Mouse (Mus musculus): ENCODE measurements around the gene Mapkapk5. TPM values are rescaled to one million over a fixed set of nuclear protein-coding genes. Genes with fewer than 3 reads are reported as not detected.
"Not testable (repeated sequence)": the region's sequence is repeated elsewhere in the genome, so short reads cannot be mapped to it uniquely, and the experiment has no call there.

Mapkapk5 gene
- total RNA-seq, 2 experiments from 2014 or later: 55.7 to 61.0 TPM

DNA sequence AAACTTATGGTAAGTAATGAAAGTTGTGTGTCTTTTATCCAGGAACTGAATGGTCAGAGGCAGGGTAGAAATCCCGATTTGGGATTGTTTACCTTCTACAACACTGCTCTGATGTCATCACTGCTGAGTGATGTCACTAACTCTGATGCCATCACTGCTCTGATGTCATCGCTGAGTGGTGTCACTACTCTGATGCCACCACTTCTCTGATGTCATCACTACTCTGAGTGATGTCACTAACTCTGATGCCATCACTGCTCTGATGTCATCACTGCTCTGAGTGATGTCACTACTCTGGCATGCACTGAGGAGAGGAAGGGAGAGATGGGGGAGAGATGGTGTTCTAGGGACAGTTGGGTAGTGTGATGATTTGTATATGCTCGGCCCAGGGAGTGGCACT lies 16.7 kb upstream of the Mapkapk5 start:
- no peak for DNase-seq

- no peak for DNase-seq
These were observed 3.5 kb upstream of the Mapkapk5 start for GRCm38 (mm10) chr5:121549196-121549595.

DNA sequence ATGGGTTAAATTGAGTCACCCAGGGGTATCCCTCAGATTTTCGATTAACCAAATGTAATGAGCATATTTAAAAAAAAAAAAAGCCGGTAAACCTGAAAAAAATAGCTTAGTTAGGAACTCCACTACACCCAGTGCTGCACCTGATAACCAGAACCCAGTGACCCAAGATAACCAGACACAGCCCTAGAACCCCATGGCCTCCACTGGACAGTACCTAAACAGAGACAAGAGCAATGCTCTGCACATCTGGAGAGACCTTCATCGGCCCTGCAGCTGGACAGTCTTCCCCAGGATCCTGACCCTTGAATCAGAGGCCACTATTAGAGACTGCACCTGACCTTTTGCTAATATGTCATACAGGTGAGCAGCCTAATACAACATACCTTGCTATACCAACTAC lies 1.4 kb upstream of the Mapkapk5 start:
- DNase-seq: no peak

- peak; percentile 73 for DNase-seq
These were observed 808 bp upstream of the Mapkapk5 start for GRCm38 (mm10) chr5:121546530-121546895.

GRCm38 (mm10) chr5:121544910-121545792 lies 554 bp downstream of the Mapkapk5 start, which contains the start of the genes Adam1a and Gm42878:
Gene Adam1a, minus strand, starts transcription at chr5:121545482.
Gene Gm42878, minus strand, starts transcription at chr5:121545482.
- DNase-seq: peak; percentile 53

DNA sequence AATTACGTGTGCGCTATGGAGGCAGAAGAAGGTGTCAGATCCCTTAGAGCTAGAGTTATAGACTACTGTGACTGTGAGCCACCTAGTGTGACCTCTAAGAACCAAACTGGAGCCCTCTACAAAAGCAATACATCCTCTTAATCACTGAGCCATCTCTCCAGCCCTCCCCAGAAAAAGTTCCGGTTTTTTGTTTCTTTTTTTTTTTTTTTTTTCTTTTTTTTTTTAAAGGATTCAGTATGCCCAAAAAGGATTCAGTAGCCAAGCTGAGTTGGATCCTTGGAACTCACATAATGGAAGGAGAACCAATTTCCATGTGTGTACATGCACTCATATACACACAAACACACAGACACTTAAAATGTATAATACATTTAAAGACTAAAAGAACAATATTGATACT lies 2.3 kb downstream of the Mapkapk5 start:
- no peak for DNase-seq

- DNase-seq: no peak
These were observed 4.5 kb downstream of the Mapkapk5 start for GRCm38 (mm10) chr5:121541235-121541634.

- no peak for DNase-seq
These were observed 5.6 kb downstream of the Mapkapk5 start for GRCm38 (mm10) chr5:121540066-121540465.

DNA sequence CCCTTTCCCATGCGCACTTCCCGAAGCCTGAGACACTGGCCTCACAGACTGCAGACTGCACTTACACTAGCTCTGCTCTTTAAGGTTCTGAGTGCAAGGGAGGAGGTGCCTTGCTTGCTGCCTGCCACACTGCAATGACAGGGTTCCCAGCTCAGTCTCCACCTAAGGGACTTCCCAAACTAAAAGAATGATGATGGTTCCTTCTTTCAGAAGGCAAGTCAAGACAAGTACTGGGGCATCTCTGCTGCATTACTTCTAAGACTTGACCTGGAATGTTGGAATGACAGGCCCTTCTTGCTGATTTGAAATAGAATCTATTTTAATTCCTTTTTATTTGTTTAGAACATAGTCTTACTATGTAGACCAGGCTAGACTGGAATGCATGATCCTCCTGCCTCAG lies 8.1 kb downstream of the Mapkapk5 start:
- no peak for DNase-seq

- no peak for DNase-seq
These were observed 8.7 kb downstream of the Mapkapk5 start for GRCm38 (mm10) chr5:121536921-121537555.

- DNase-seq: no peak
These were observed 10.6 kb downstream of the Mapkapk5 start for GRCm38 (mm10) chr5:121535116-121535515.

- no peak for DNase-seq
These were observed 11.2 kb downstream of the Mapkapk5 start for GRCm38 (mm10) chr5:121534521-121534920.

GRCm38 (mm10) chr5:121526961-121527360 lies 18.7 kb downstream of the Mapkapk5 start:
- DNase-seq: peak; percentile 10

- no peak for DNase-seq
These were observed 19.2 kb downstream of the Mapkapk5 start for GRCm38 (mm10) chr5:121526526-121526925.

GRCm38 (mm10) chr5:121525774-121526450 lies 19.8 kb downstream of the Mapkapk5 start:
- peak; percentile 56 for DNase-seq

- DNase-seq: not testable (repeated sequence)
These were observed 25.9 kb downstream of the Mapkapk5 start for GRCm38 (mm10) chr5:121519758-121520157.

- no peak for DNase-seq
These were observed 26.7 kb downstream of the Mapkapk5 start for GRCm38 (mm10) chr5:121518983-121519382.

GRCm38 (mm10) chr5:121510009-121510408 lies 35.7 kb downstream of the Mapkapk5 start:
- no peak for DNase-seq

- no peak for DNase-seq
These were observed 38.9 kb downstream of the Mapkapk5 start for GRCm38 (mm10) chr5:121506846-121507245.

DNA sequence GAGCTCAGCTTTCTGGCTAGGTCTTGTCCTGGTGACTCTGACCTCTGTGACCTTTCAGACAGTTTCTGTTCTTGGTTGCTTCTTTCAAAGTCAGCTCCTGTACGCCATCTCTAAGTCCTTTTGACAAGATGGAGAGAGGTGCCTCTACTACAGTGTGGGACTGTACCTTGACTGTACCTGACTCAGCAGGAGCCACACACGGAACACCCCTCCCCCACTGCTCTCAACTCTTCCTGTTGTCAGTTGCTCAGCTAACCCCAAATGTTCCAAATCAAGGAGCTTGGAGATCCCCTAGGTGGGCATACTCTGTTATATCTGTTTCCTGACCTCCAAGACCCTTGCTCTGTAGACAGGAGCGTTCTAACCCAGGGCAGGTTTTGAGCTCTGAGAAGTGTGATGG lies 42.5 kb downstream of the Mapkapk5 start, which contains the start of gene Adam1b:
Adam1b (minus strand) TSS at position 205 of the 400 bp plus-strand sequence.
- DNase-seq: no peak

- DNase-seq: not testable (repeated sequence)
These were observed 44.2 kb downstream of the Mapkapk5 start for GRCm38 (mm10) chr5:121501424-121501996.

DNA sequence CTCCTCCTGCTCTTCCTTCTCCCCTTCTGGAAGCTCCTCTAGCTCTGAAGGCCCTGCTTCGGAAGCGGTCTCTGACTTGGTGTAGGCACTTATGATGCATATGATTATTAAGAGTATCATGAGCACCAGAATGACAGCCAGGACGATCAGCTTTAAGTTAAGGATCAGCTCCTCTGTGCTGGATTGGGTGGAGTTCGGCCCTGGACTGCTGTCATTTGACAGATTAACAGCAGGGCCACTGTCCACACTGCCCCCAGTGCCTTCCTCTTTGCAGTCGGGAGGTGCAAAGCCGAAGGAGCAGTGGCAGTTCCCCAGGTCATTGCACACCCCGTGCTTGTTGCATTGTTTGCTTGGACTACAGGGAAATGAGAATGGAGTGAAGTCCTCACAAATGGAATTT lies 45.0 kb downstream of the Mapkapk5 start:
- DNase-seq: no peak

DNA sequence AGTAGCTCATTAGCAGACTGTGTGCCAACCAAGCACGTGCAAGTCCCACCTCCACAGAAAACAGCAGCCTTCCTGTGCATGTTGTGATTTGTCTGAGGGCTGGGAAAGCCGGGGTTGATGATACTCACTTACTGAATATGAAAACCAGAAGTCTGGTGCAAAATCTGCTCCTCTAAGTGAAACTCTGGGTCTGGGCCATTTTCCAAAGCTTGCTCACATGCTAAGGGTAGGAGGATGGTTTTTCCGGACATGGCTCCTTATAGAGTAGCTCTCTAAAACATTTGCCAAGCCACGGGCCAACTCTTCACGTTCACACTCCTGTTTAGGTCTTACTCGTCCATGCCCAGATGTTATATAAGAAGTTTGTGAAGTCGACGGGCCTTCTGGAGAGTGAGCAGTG lies 52.4 kb downstream of the Mapkapk5 start:
- DNase-seq: no peak
